Comparison of ENCODE assay signal across 19 mouse cellular contexts in genomic region chr1:172198996-172199395, GRCm38 (mm10). TPM values are rescaled to one million over a fixed set of nuclear protein-coding genes. Genes with fewer than 3 reads are reported as not detected.
"Had no signal": no experiment of that assay in that cellular context is flagged by ENCODE, and none has a peak within 500 bp of the region (broad histone marks: within the 10 kb centered on the region; RNA-seq: fewer than 3 reads in every experiment).

No protein-coding gene starts in this region.

- H3K27ac ChIP-seq: macrophage; midbrain, embryonic 15.5 days; neural tube, embryonic 12.5 days; stomach, postnatal 0 days had no signal

- H3K4me3 ChIP-seq: lung, embryonic 15.5 days; megakaryocyte, embryonic 14.5 days; midbrain, embryonic 13.5 days; midbrain, embryonic 15.5 days; neural tube, embryonic 12.5 days; stomach, embryonic 15.5 days had no signal

- DNase-seq: liver, postnatal 0 days; lung, adult 2 months; lung, postnatal 14 days; lung, postnatal 36 days; right cerebral cortex, postnatal 14 days; thymus, adult 2 months; thymus, postnatal 25 days; thymus, postnatal 4 days had no signal

RNA-seq across cellular contexts. Expression of gene Casq1, which starts 20.7 kb away (rescaled TPM):
- total RNA-seq: megakaryocyte progenitor cell, adult 5-6 weeks; monocyte, adult 5-6 weeks; neutrophil, adult 5-6 weeks had no signal

RNA-seq across cellular contexts. Expression of gene Atp1a4, which starts 59.2 kb away (rescaled TPM):
- total RNA-seq: megakaryocyte progenitor cell, adult 5-6 weeks; monocyte, adult 5-6 weeks; neutrophil, adult 5-6 weeks had no signal
